Mouse (Mus musculus) common myeloid progenitor, adult 5-6 weeks (primary cell): ENCODE results near the gene Rbm24. TPM values are rescaled to one million over a fixed set of nuclear protein-coding genes. Genes with fewer than 3 reads are reported as not detected.
A peak's percentile ranks its signal among the peaks of the same experiment; 100 is the strongest.

ENCODE experiments used
- ATAC-seq: replicated peaks from 2 replicates; pipeline ENCODE4 v1.8.0; 2016; ENCODE audit warnings: low read depth, mild to moderate bottlenecking, moderate TSS enrichment, inconsistent platforms; ENCODE audit not compliant: poor library complexity, severe bottlenecking
- total RNA-seq: library from RNA; stranded (forward); fragments of 200-1000, 187-1606 nt; gene quantifications from 2 replicates; pipeline ENCODE4 v1.2.3, GENCODE M21; 2017

Gene Rbm24
- total RNA-seq, 1 experiment from 2014 or later: not detected

DNA sequence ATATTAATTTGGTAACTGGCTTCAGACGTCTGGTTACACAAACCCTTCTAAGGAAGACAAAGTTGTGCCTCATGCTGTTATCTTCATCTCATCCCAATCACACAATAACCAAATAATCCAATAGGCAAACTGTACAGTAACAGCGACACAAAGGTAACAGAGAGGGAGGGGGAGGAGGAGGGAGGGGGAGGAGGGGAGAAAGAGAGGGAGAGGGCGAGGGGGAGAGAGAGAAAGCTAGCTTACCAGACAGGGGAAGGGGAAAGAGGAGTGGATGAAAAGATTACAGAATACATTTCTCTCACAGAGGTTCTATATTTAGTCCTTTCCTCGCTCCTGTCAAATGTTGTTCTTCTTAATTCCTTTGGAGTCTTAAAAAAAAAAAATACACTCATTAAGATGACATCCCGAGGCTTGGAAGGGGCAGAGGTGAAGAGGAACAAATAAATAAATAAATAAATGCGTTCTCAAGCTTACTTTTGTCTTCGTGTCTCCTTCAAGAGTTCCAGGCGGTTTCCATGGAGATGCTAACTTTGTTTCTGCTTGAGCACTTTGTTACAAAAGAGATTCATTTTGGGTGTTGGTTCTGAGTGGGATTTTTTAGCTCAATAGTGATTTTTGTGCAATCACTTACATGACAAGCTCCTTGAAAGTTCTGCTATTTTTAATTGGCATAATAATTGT lies 15.8 kb downstream of the Rbm24 start:
- ATAC-seq: no peak

DNA sequence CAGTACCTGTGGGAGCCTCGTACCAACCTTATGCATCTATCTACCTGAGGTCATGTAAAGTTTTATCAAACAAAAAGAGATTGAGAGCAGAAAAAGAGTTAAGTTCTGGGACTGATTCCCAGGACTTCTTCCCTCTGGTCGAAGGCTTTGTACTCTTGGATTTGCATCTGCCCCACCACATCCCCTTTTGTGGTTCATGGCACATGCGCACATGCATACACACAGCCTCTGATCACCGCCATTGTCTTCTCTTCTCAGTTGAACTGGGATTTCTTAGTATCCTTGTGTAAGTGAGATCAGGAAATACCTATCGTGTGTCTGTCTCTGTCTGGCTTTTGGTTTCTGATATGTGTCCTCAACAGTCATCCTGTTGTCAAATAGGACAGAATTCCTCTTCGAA lies 20.7 kb downstream of the Rbm24 start:
- 0 out of 2 replicates have a peak, but pooled peaks have one; percentile 73 for ATAC-seq

- peak; percentile 63 for ATAC-seq
These were observed 25.8 kb downstream of the Rbm24 start for GRCm38 (mm10) chr13:46444021-46444420.

DNA sequence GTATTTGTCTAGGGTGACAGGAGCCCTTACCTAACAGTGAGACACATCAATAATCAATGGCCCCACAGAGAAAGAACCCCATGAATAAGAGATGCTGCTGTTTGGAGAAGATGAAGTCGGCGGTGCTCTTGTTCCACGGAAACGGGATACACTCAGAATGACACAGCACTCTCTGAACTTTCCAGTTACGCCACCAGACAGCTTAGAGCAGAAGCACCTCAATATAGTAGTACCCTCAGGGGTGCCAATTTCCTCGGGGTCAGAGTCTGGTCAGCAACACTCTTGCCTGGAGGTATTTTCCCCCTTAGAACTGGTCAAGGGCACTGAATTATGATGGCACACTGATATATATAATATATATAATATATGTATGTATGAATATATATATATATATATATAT lies 27.8 kb downstream of the Rbm24 start:
- ATAC-seq: no peak

GRCm38 (mm10) chr13:46448276-46448675 lies 30.0 kb downstream of the Rbm24 start:
- ATAC-seq: no peak

DNA sequence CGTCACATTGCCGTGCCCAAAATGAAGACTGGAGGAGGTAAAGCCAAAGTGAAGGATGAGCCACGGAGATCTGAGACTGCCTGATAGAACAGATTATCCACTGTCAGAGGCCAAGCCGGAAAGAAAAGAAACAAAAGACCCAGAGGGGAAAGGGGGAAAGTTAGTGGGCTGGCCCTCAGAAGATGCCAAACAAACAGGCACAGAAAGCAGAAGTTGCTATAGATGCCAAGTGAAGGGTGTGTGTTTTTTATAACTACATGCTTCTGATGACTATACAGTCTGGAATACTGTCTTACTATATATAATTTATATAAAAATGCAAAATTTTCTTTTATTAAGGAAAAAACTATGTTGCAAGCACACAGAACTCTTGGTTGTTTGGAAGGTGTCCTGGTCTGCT lies 31.7 kb downstream of the Rbm24 start:
- ATAC-seq: peak; percentile 64

DNA sequence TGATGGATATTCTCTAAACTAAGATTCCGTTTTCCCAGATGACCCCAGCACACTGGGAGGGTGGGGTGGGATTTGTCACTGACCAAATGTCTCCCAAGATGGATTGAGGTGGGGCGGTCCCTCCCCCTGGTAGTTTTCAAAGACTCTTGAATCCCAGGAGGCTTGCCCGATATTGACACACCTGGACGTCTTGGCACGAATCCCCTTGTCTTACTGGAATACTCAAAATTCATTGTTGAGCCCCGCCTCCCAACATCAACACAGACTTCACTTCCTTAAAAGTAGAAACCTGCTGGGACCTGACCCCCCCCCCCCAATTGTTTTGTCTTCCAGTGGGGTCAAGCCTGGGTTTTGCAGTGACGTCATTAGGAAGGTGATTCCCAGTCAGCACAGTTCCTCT lies 32.4 kb downstream of the Rbm24 start:
- ATAC-seq: no peak; the same call in 1 of the 2 replicates

DNA sequence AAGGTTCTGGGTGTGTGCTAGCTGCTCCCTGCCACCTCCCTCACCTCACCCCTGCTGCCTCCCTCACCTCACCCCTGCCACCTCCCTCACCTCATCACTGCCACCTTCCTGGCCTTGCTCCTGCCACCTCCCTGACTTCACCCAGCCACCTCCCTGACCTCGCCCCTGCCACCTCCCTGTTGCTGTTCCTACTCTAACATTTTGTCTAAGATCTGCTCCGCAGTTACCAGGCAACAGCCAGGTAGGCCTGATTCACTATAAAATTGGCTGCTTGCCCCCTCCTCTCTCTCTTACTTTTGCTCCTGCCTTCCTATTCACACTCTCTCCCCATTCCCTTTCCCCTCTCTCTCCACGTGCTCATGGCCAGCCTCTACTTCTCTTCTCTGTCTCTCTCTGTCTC lies 33.3 kb downstream of the Rbm24 start:
- ATAC-seq: no peak

- no peak for ATAC-seq
These were observed 41.3 kb downstream of the Rbm24 start for GRCm38 (mm10) chr13:46459546-46459945.

DNA sequence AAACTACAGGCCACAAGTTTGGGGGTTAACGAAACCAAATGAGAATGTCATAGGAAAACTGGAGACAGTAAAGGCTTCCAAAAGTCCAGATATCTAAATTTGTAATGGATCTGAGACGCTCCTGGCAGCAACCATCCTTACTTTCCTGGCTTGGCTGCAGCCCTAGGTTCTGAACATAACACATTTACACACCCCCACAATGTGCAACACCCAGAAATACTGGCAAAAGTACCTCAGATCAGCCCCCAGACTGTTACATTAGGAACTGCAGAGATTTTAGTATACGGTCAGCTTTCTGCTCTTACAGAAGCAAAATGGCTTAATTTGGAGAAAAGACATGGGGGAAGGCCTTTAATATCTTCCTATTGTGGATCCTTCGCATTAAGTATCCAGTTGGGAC lies 44.0 kb downstream of the Rbm24 start:
- ATAC-seq: no peak

- no peak; the same call in 1 of the 2 replicates for ATAC-seq
These were observed 45.5 kb downstream of the Rbm24 start for GRCm38 (mm10) chr13:46463764-46464163.

DNA sequence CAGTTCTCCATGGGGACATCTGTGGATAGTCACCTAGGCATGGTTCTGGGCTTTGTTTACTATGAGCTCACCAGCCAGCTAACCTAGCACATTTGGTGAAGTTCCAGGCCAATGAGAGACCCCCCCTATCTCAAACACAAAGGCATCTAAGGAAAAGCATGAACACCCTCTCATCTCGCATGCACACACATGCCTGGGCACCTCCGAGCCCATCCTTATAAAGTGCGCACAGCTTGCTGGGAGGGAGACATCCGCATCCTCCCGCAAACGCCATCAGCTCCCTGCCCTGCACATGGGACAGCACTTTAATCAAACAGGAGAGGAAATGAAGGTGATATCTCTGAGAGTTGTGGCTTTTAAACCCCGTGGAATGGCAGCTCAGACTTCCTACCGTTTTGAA lies 50.0 kb downstream of the Rbm24 start:
- no peak for ATAC-seq

- no peak for ATAC-seq
These were observed 51.3 kb downstream of the Rbm24 start for GRCm38 (mm10) chr13:46469536-46469935.

Other genes with a start within 250 kb of the Rbm24 start
- not detected in 2 replicates for gene Stmnd1, start 144.7 kb upstream of the Rbm24 start, total RNA-seq
- gene Cap2, start 83.4 kb downstream of the Rbm24 start, total RNA-seq: 0.15 and 1.0 TPM in 2 replicates